Mouse (Mus musculus): ENCODE data around the gene 4930596D02Rik.

4930596D02Rik gene

DNA sequence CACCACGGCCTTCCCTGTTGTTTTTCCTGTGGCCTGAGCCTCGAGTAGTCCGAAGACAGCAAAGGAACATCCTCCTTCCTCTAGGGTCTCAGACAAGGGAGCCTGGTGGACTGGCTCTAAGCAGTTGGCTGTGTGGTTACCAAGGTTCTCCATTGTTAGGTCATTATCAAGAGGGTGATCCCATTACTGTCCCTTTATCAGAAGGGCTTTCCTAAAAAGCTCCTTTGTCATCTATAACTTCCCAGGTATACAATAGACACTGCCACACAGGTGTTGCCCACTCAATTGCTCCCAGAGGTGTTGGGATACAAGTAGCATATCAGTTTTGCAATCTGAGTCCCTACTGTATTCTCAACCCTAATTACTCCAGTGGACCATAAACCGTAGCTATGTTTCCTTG lies at the start of gene 4930596D02Rik:
Gene 4930596D02Rik (minus strand): TSS at position 101 of the 400 bp plus-strand sequence.
- DNase-seq = no peak

DNA sequence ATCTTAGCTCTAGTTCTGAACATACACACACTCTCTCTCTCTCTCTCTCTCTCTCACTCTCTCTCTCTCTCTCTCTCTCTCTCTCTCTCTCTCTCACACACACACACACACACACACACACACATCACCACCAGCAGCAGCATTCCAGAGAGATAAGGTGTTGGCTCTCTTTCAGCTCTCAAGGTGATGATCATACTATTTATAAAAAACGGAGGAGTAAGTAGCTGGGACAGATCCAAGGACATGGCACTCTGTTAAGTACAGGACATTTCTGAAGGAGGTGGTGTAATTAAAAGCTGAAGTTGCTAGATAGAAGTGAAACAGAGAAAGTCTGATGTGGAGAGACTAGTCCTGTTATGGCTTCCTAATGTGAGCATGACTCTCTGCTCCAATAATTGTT lies 41.5 kb upstream of the 4930596D02Rik start:
- no peak for DNase-seq

DNA sequence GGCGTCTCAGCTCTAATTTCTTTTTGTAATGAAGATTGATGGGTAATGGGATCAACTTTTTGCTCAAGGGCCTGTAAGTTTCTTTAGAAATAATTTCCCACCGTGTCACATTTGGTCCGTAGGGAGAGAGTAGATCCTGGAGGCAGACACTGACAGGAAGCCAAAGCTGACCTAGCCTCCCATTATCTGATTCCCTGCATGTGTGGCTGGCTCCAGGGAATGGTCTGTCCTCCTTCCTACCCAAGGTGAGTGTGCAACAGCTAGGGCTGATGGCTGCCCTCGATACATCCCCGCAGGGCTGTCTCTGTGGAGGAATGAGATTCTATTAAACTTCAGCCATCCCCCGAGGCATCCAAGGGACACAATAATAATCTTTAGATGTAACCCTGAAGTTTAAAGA lies 33.5 kb upstream of the 4930596D02Rik start:
- peak in 1 of 2 experiments; percentile 25 for DNase-seq

DNA sequence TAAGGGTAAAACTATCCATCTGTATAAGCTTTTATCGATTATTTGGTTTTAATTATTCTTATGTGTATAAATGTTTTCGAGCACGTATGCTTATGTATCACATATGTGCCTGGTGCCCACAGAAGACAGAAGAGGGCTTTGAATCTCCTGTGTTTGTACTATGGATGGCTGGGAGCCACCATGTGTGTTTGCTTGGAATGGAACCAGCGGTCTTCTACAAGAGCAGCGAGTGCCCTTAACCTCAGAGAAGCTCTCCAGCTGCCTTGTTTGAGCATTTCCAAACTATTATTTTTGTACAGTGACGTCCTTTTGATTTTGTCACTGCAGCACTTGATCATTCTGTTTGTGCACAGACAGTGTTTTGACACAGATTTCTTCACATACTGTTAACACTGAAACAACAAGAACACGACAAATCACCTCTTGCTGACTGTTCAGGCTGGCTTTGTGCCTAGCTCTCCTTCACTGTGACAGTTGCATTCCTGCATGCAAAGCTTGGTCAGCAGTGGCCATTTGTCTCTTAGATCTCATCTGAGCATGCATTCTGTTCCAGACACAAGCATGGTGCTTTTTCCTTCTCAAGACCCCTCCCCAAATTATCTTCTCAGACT lies 30.4 kb upstream of the 4930596D02Rik start:
- no peak for DNase-seq

DNA sequence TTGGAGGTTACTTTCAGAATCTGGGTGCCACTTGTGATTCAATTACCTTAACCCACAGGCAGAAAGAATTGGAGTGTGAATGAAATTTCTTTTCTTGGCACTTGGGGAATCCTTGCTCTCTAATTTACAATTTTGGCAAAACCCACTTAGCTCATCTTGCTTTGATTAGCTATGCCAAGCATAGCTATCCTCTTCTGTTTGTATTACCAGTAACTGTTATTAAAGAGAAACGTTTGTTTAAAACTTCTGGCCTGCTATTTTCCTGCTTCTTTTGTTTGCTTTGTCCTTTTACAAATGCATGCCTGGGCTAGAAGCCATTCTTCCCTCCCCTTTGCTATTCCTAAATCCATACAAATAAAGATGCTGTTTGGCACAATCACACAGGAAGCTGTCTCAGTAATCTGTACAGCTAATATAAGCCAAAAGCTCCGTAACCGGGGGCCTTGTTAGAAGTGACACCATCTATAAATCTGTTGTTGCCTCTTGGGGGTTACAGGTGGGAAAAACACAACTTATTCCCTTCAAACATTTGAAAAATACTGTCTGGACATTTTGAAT lies 19.0 kb downstream of the 4930596D02Rik start:
- no peak for DNase-seq

DNA sequence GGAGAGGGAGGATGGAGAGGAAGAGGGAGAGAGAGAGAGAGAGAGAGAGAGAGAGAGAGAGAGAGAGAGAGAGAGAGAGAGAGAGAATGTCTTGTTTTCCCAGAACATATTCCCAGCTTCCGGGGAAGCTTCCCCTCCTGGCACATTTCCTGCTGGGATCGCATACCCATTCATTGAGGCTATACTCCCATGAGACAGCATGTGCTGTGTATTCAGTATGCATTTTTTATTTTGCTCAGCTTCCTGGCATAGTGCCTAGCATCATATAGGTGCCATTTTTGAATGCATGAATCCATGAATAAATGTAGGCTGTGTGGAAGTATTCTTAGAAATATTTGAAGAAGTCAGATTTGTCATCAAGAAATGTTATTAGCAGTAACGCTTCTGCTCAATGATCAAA lies 31.7 kb downstream of the 4930596D02Rik start:
- no peak for DNase-seq

DNA sequence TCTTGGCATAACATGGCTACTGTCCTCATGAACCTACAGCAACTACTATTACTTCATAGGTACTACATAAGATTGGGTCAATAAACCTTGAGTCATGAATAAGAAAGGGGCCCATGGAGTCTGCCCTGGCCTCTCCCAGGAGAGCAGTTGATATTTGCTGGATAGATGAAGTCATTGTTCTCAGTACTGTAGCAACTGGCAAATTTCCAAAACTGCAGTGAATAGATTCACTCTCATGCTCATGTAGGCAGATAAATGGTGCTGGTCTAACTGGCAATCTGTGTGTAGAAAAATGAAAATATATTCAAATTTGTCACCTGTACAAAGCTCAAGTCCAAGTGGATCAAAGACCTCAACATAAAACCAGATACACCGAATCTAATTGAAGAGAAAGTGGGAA lies 38.5 kb downstream of the 4930596D02Rik start:
- no peak for DNase-seq

Data from kidney, postnatal 25 days (tissue).